Mouse (Mus musculus): Measurements from ENCODE around the gene Gm3045.

Gm3045 gene

DNA sequence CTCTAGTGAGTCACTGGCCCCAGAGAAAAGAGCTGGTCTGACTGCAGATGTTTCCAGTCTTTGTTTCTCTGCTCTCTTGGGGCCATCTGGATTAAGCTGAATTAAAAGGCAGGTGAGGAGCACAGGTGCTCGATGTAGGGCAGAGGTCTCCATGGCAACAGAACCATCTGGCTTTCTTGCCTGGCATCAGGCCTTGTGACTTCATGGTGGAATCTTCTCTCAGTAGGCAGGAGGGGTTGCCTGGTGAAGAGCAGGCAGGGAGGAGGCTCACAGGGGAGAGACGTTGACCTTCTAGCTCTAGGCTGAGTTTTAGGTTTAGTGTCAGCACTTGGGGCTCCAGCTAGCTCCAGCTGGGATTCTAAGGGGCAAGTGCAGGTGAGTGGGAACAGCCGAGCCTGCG lies at the start of gene Gm3045:
TSS of gene Gm3045 (plus strand) at position 230 of the 400 bp plus-strand sequence.
- DNase-seq (ENCODE audit: extremely low read depth, low read depth) = no peak

DNA sequence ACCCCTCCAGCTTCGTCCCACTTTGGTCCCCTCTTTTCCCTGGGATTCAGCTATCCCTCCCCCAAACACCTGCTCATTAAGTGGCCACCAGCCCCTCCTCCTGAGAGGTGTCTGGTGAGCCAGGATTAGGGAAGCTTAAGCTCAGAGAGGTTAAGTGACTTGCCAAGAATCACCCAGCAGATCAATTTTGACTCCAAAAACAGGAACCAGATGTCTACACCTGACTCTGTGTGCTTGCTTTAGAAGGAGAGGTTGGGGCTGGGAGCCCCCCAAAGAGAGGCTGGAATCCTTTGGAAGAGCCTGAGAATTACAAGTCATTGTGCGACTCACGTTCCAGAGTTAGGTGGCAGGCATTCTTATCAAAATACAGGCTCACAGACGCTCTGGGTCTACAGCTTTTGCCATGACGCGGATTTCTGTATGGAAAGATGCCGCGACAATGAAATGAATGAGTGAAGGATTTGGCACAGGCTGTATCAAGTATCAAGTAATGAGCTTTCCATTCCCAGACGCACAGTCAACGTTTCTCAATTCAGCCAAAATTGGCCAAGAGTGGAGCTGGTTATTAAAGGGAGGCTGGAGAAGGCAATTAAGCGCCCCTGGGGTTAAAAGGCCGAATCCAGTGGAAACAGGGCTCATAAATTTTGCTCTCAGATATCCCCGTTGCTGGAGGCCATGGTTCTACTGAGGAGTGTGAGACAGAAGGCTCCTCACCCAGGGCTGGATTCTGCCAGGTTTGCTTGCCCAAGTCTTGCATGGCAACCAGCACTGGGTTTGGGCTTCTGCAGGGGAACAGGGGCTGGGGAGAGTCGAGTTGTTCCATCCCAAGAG lies 45.3 kb upstream of the Gm3045 start:
- DNase-seq (ENCODE audit: extremely low read depth, low read depth) = no peak

DNA sequence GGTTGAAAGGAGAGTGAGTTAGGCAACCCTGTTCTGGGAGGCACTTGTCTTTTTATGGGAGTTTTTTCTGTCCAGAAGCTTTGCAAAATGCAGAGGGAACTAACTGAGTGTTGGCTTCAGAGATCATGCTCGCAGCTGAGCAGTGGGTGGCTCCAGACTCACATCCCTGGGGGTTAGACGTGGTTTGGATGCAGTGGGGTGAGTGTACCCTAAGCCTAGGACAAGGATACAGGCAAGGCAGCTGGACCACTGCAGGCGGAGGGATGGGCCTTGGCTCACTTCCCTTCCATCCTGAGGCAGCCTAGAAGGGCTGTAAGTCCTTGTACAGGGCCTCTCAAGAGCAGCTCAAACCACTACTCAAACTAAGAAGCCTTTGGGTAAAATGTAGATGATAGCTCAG lies 43.0 kb upstream of the Gm3045 start:
- no peak for DNase-seq (ENCODE audit: extremely low read depth, low read depth)

DNA sequence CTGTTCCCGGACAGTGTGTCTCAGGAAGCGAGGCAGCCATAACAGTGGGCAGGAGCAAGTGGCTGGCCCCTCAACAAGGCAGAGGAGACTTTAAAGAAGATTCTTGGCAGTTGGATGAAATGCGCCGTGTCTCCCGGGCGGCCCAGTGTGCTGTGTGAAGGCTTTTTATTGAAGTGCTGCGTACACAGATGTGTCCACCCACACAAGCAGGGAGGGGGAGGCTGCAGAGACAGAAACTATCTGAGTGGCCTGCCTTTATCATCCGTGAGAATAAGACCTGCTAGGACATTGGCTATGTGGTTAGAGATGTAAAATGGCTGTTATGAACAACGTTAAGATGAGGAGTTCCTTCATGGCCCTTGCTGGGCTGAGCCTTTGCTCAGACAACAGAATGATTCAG lies 40.0 kb upstream of the Gm3045 start:
- DNase-seq (ENCODE audit: extremely low read depth, low read depth) = no peak

DNA sequence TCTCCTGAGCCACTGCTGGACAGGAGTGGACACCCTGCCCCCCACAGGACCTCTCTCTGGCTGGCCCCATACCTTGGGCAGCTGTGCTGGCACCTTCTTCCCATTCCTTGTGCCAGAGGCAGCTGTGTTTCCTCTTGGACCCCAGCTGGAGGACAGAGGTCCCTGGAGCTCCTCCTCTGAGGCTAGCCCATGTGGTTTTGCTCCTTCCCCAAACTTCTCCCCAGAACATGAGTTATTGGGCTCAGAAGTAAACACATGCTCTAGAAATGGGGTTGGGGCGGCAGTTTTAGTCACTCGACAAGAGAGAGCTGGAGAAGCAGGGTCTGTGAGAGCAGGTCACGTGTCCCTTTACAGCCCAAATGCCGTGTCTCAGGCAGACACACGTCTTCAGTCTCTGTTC lies 39.0 kb upstream of the Gm3045 start:
- DNase-seq (ENCODE audit: extremely low read depth, low read depth) = no peak

DNA sequence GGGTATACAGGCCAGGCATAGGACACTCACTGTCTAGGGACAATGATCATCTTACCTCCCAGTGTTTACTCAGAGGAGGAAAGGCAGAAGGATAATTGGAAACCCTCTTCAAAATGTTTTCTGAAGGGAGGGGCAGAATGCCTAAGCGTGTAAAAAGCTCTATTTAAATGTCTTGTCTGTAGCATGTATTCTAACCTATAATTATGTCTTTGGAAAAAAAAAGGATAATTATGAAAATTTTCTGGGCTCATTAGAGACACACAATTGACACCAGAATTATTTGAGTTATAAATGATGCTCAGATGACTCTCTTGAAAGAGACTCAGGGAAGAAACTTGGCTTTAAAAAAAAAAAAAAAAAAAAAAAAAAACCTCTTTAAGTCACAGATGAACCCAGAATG lies 38.4 kb upstream of the Gm3045 start:
- DNase-seq (ENCODE audit: extremely low read depth, low read depth) = no peak

DNA sequence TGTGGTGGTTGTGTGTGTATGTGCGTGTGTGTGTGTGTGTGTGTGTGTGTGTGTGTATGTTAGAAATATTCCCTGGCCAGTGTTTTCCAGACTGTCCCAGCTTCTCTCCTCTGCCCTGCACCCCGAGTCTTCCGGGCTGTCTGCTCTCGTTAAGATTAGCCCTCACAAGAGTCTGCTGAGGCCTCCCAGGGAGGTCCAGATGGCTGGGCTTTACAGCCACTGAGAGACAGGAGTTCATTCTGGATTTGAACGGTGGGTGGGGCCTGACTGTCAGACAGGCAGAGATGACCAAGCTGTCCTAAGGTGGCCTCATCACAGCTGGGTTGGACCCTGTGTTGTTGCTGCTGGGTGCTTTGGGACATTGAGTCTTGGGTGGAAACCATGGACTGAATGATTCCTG lies 28.8 kb upstream of the Gm3045 start:
- no peak for DNase-seq (ENCODE audit: extremely low read depth, low read depth)

DNA sequence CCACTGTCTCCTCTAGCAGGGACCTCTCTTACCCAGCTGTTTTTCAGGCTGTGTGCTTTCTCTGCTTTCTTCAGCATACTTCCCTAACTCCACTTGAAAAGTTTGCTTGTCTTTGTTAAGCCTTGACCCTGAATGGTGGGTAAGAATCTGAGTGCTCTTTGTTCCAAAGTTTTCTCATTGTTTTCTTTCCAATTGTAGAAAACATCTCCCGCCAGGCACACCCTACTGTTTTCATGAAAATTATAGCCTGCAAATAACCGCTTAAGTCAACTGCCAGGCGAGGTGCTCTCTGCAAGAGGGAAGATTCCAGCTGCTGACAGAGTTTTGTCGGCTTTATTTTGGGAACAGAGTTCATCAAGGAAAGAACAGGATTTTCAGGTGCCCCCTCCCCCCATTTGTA lies 25.2 kb upstream of the Gm3045 start:
- DNase-seq (ENCODE audit: extremely low read depth, low read depth) = no peak

DNA sequence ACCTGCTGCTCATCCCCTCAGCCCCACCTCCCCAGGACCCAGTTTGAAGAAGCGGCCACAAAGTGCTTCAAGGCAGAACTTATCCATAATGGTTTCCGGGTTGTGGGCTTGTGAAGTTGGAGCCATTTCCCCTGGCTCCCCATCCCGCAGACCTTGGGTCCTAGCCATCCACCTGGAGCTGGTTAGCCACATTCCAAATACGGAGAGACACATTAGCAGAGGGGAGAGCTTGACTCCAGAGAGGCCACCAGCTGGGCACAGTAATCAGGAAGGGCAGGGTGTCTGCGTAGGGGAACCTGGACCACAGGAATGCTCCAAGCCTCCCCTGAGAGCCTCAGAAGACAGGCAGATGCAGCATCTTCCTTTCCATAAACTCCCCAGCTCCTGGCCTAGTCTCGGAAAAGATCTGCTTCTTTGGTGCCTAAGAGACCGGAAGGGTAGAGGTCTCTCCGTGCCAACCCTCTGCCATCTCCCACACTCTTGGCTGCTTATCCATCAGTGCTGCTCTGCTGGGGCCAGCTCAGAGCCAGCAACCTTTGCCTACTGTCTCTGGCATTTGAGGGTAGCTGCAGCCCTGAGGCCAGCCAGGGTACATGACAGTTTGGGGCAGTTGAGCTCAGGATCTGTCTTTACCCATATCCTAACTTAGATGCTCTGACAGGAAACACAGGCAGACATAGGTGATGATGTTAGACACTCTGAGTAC lies 22.9 kb upstream of the Gm3045 start:
- DNase-seq (ENCODE audit: extremely low read depth, low read depth) = no peak

DNA sequence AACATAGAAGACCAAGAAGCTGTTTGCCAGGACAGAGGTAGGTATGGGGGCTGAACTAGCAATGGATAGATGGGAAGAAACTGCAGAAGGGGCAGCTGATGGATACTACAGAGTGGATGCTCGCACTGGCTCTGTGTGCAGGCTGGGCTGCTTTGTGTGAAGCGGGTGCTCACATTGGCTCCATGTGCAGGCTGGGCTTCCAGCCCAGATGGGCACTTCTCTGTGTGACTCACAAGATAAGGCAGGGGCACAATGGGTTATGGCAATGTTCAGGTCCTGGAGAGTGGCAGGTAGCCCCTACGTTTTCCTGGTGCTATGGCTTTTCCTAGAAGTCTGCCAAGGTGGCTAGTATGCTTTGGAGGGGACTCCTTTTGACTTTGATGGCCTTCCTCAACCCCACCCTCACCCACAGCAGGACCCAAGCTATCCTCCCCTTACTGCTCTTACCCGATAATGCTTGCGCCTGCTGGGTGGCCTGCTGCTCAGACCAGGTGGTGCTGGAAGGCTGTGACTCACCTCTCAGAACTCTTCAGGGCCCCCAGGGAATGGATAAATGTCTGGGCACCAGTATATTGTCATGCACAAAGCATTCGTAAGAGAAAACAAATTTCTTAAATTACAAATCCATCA lies 21.8 kb upstream of the Gm3045 start:
- no peak for DNase-seq (ENCODE audit: extremely low read depth, low read depth)

DNA sequence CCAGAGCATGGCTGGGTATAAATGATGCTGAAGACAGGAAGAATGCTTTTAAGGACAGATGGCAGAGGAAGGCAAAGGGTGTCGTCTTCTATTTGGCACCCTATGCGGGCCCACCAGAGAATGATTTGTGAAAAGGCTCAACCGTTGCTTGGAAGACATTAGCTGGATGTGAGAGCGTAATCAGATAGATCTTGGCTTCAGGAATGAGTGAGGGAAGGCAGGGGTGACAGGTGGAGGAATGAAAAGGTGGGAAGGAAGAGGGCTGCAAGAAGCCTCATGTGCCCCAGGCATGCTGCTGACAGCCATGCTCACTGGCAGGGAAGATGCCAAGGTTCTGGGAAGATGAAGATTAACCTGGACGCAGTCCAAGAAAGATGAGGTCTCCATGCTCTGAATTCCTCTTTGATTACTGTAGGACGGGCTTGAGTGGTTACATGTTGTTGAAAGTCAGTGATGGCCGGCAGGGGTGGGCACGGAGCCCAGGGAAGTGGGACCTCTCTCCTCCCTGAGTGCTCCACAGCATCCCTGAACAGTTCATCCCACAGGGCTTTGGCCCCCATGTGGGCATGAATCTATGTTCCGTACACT lies 14.0 kb upstream of the Gm3045 start:
- DNase-seq (ENCODE audit: extremely low read depth, low read depth) = no peak

DNA sequence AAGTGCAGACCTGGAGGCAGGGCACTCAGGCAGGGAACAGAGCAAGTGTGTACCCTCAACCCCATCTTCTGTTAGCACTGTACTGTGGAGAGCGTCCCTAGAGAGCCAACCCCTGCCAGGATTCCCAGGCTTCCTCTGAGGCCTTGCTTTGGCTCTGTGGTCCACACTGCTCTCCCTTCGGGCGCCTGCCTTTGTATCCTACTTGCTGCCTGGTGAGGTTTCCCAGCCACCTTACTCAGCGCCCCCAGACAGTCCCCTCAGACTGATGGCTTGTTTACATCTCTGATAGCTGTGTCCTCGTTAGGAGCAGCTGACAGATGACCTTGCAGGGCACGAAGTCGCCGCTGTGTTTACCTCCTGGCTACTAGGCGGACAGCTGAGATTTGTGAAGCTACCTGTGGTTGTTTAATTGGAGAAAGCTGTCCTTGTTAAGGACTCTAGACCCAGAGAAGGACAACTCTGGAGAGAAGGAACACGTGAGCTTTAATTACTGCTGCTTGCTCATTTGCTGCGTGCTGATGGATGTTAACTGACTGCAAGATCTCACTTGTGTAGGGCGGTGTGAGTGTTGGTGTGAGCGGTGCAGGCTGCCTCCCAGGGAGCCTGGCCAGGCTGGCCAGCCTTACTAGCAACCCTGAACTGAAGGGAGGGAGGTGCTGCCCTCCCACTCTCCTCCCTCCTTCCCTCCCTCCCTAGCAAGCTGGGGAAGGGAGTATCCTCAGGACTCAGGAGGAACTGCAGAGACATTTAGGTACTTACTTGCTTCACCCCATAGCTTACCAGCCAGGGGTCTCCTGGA lies 7.5 kb upstream of the Gm3045 start:
- no peak for DNase-seq (ENCODE audit: extremely low read depth, low read depth)

DNA sequence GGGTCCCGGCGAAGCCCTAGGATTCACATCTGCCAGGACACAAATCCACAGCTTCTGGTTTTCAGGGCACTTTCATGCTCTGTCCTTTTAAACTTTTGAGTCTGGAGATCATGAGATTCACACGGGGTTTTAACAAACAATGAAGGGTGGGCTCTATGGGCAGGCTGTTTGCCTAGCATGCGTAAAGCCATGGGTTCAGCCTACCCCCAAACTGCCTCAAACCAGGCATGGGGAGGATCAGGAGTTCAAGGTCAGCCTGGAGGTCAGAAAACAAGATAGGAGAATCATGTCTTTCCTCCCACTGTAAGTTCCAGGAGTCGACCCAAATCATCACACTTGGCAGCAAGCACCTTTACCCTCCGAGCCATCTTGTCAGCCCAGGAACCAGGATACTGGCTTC lies 6.9 kb upstream of the Gm3045 start:
- no peak for DNase-seq (ENCODE audit: extremely low read depth, low read depth)

DNA sequence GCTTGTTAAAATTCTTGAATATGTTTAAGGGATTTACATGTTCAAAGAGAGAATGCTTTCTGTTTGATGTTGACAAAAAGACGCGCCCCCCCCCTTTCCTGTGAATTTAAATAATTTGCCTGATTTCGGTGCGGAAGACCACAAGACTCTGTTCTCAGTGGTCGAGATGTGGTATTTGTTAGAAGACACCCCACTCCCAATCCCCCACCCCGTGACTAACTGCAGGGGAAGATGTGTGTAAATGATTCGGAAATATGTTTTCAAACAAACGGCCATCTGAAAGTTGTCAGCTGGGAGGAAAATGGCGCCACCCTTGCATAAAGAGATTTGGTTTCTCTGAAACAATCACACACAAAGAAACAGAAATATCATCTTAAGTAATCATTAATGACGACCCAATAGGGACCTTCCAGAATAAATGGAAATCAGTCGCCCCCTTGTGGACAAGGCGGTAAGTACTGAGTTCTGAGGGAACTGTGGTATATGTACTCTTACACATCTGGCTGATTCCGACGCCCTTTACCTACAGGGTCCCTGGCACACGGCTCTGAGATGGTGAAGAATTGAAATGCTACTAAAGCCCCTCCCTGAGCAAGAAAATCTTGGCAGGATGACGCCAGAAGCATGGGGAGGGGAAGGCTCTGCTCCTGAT lies 4.2 kb upstream of the Gm3045 start:
- no peak for DNase-seq (ENCODE audit: extremely low read depth, low read depth)

DNA sequence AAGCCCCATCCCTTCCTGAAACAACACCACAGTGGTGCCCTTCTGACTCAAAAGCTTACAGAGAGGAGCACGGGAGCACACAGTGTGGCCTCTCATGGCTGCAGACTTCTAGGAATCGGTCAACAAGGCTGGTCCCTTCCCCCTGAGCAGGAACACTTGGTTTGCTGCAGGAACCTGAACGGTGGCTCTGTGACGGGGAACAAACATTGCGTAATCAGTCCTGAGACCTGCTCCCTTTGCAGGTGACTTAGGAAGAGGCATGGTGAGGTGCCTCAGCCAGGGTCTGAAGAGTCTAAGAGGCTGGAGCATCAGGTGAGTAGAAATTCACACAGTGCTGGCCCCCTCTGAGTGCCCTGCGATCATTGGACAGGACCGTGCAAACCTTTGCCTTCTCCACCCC lies 463 bp upstream of the Gm3045 start:
- no peak for DNase-seq (ENCODE audit: extremely low read depth, low read depth)

DNA sequence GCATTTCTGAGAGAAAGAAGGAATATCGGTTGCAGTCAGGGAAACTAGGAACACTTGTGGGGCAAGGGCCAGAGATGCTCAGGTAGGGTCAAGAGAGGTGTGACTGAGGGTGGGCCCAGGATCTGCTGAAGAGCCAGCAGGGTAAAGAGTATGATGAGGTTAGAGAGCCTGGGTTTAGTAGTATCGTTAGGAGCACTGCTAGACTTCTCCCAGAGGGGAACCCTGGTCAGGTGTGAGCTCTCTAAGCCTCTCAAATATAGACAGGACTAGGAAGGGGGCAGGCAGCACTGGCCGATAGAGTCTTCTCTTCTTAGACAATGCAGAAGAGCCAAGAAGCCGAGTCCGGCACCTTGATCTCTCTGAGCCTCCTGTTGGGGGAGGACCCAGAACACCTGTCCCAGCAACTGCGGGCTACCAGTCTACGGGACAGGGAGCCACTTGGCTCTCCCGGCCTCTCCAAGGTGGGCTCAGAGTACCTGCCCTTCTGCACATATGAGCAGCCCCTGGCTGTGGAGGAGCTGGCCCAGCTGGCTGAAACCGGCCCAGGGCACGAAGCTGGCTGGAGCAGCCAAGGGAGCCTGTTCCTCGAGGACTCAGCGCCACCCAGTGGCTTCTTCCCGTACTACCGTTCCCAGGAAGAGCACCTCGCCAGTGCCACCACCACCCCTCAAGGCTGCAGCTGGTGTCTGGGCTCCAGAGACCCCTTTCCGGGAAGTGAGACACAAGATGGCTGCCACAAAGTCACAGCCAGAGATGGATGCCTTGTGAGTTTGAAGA lies 2.5 kb downstream of the Gm3045 start:
- no peak for DNase-seq (ENCODE audit: extremely low read depth, low read depth)

DNA sequence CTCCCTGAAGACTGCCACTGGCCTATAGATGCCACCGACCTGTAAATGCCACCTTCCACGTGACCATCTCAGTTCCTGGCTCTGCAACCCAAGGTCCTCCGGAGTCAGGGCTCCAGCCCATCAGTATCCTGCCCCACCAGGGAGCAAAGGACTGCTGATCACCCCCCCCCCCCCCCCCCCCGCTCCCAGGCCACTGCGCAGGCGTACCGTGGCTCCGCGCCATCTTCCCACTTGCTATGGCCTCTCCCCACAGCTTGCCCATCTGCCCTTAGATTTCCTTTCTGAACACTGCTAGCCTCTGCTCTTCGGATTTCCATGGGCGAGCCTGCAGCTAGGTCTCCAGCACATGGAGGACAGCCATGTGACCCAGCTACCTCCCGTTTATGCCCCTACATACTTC lies 6.1 kb downstream of the Gm3045 start:
- DNase-seq (ENCODE audit: extremely low read depth, low read depth) = no peak

DNA sequence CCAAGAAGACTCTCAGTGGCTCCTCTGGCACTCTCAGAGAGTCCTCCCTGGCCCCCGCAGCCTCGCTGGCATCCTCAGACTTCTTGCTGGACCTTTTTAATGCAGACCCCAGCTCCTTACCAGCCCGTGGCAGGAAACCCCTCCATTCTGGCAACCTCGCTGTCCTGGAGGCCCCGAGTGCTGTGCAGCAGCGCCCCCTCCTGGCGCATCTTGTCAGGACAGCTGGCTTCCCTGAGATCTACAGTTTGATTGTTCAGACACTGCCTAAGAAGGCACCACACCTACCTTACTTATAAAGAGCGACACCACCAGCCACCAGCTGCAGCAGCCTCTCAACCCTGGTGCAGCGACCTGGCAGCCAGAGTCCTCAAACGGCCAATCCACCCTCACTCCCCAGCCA lies 7.1 kb downstream of the Gm3045 start:
- DNase-seq (ENCODE audit: extremely low read depth, low read depth) = no peak

DNA sequence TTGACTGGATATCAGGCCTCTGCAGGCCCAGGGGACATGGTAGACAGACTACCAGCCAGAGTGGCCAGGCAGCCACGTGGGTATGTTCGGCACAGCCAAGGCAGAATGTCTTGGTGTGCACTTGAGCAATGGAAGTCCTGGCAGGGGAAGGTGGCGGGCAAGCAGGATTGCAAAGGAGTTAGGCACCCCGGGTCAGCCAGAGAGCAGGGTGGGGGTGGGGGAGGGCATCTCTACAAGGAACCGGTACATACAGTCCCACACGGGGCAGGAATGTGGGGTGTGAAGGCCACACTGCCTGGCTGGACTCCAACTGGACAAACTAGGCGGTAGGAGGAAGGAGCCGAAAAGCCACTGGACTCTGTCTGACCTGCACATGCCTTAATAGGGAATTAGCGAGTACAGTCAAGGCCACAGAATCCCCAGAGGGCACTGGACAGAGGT lies 7.9 kb downstream of the Gm3045 start:
- DNase-seq (ENCODE audit: extremely low read depth, low read depth) = no peak
